Mouse (Mus musculus) left cerebral cortex, postnatal 36 days (tissue): Measurements from ENCODE around the gene Npat. TPM values are rescaled to one million over a fixed set of nuclear protein-coding genes. Genes with fewer than 3 reads are reported as not detected.

Experiments used
- DNase-seq, 2 experiments: peaks; one replicate each; pipeline ENCODE4 v3.0.0; 2021 to 2022; ENCODE audit warnings: low spot score in 2 of 2, mixed read lengths in 1 of 2
- intact Hi-C: fragments of 180-260 bp; cut with DNase I; formaldehyde crosslinking; loops from one replicate; pipeline ENCODE4 v1.15.1; 2025
- total RNA-seq, 2 experiments: library from RNA; stranded (reverse); gene quantifications; 2 replicates each; pipeline ENCODE4 v1.2.3; 2021

The Npat gene
- total RNA-seq, 2 experiments from 2014 or later: 16.7 to 19.9 TPM

GRCm38 (mm10) chr9:53607816-53608215, 71.0 kb downstream of the Npat start:
- intact Hi-C loops: no loop called here
- no peak for DNase-seq

- intact Hi-C loops: no loop called here
- DNase-seq: no peak
Measured at GRCm38 (mm10) chr9:53609306-53609967, 72.6 kb downstream of the Npat start.

- intact Hi-C loops: no loop called here
- peak; percentile 92 to 93 for DNase-seq
Measured at GRCm38 (mm10) chr9:53609968-53610781, 73.3 kb downstream of the Npat start, which contains the start of gene Acat1. TSS of gene Acat1 (minus strand) at chr9:53610382.

- DNase-seq: no peak
- intact Hi-C loops: no loop called here
Measured at GRCm38 (mm10) chr9:53614286-53614685, 77.4 kb downstream of the Npat start.

GRCm38 (mm10) chr9:53615246-53615645, 78.4 kb downstream of the Npat start:
- intact Hi-C loops: no loop called here
- no peak for DNase-seq

Other genes starting within 250 kb of the Npat start
- gene Exph5, start 235.4 kb upstream of the Npat start, total RNA-seq: 10 to 100 TPM; 26.8 to 29.0 TPM
- 1 to 10 TPM; 6.1 to 6.6 TPM for gene Kdelc2, start 153.0 kb upstream of the Npat start, total RNA-seq
- gene 4930550C14Rik, start 134.7 kb upstream of the Npat start, total RNA-seq: 1 to 10 TPM in 1 of 2 experiments, under 1 TPM in 1; 0.30 to 1.2 TPM
- 10 to 100 TPM; 13.2 to 18.5 TPM for gene Atm, start 307 bp upstream of the Npat start, total RNA-seq
- 10 to 100 TPM; 49.8 to 53.4 TPM for gene Acat1, start 73.3 kb downstream of the Npat start, total RNA-seq
- gene Cul5, start 133.0 kb downstream of the Npat start, total RNA-seq: 10 to 100 TPM; 51.1 to 57.7 TPM
- 1 to 10 TPM; 1.2 to 1.7 TPM for gene Rab39, start 169.2 kb downstream of the Npat start, total RNA-seq
- gene Slc35f2, start 234.5 kb downstream of the Npat start, total RNA-seq: 1 to 10 TPM; 3.3 TPM